Mouse (Mus musculus): ENCODE measurements around the gene Lpcat2b. TPM values are rescaled to one million over a fixed set of nuclear protein-coding genes. Genes with fewer than 3 reads are reported as not detected.
A peak's percentile ranks its signal among the peaks of the same experiment; 100 is the strongest.

Lpcat2b gene
- polyA plus RNA-seq, 1 experiment from 2014 or later, result not detected

- peak within 1 kb of the TSS; percentile 94 for H3K9ac ChIP-seq (ENCODE audit: low read length)
- ATAC-seq (ENCODE audit: low FRiP score, low TSS enrichment) (peak; percentile 97), DNase-seq (ENCODE audit: low spot score) (peak; percentile 97)
- peak within 1 kb of the TSS; percentile 72 for H3K4me2 ChIP-seq (replicated peaks; ENCODE audit: low read depth)
- peak; percentile 46 for TF ChIP-seq EP300 (optimal IDR thresholded peaks at IDR 0.05)
- 0 out of 2 replicates have a peak, but pooled peaks have one; percentile 2 for TF ChIP-seq CTCF (IDR thresholded peaks at IDR 0.05; ENCODE audit: low read depth)
- H3K9me3 ChIP-seq (ENCODE audit: control insufficient read depth, low read length), result no peaks in the 10 kb centered on the region
- no peaks in the 10 kb centered on the region for H3K27me3 ChIP-seq (ENCODE audit: control insufficient read depth, insufficient read depth, low read length)
- no peaks in the 10 kb centered on the region for H3K36me3 ChIP-seq (ENCODE audit: control insufficient read depth, insufficient read depth, low read length)
- peak within 1 kb of the TSS; percentile 82 for H3K4me3 ChIP-seq (ENCODE audit: low read depth, low read length)
- H3K27ac ChIP-seq (replicated peaks), result peak within 1 kb of the TSS; percentile 96
- H3K4me1 ChIP-seq (replicated peaks; ENCODE audit: control insufficient read depth, insufficient read depth), result no peaks in the 10 kb centered on the region
- under 1% methylated on average over 51 of the region's 51 CpGs for WGBS
Measured at GRCm38 (mm10) chr5:107437464-107438281, 6.3 kb downstream of the Lpcat2b start, which contains the start of gene Btbd8. Gene Btbd8 (plus strand): TSS chr5:107437997.

GRCm38 (mm10) chr5:107438353-107438752 is 7.0 kb downstream of the Lpcat2b start:
- no peak for DNase-seq (ENCODE audit: low spot score)
- Histone ChIP-seq H3K27me3 (ENCODE audit: control insufficient read depth, insufficient read depth, low read length) (no peaks in the 10 kb centered on the region), H3K9ac (ENCODE audit: low read length) (peak overlapping the region; percentile 94), H3K36me3 (ENCODE audit: control insufficient read depth, insufficient read depth, low read length) (no peaks in the 10 kb centered on the region), H3K4me2 (replicated peaks; ENCODE audit: low read depth) (peak overlapping the region; percentile 72), H3K27ac (replicated peaks) (peak overlapping the region; percentile 96), H3K9me3 (ENCODE audit: control insufficient read depth, low read length) (no peaks in the 10 kb centered on the region), H3K4me1 (replicated peaks; ENCODE audit: control insufficient read depth, insufficient read depth) (no peaks in the 10 kb centered on the region), H3K4me3 (ENCODE audit: low read depth, low read length) (peak overlapping the region; percentile 82)
- TF ChIP-seq CTCF (IDR thresholded peaks at IDR 0.05; ENCODE audit: low read depth) (no peak), EP300 (optimal IDR thresholded peaks at IDR 0.05) (no peak)
- WGBS, result 13% methylated on average over 7 of the region's 7 CpGs
- ATAC-seq (ENCODE audit: low FRiP score, low TSS enrichment), result no peak

- Histone ChIP-seq H3K36me3 (ENCODE audit: control insufficient read depth, insufficient read depth, low read length) (no peaks in the 10 kb centered on the region), H3K4me1 (replicated peaks; ENCODE audit: control insufficient read depth, insufficient read depth) (no peaks in the 10 kb centered on the region), H3K9me3 (ENCODE audit: control insufficient read depth, low read length) (no peaks in the 10 kb centered on the region), H3K27me3 (ENCODE audit: control insufficient read depth, insufficient read depth, low read length) (no peaks in the 10 kb centered on the region), H3K27ac (replicated peaks) (no peak overlapping the region), H3K4me3 (ENCODE audit: low read depth, low read length) (no peak overlapping the region), H3K9ac (ENCODE audit: low read length) (no peak overlapping the region), H3K4me2 (replicated peaks; ENCODE audit: low read depth) (no peak overlapping the region)
- WGBS, result 79% methylated on average over 5 of the region's 5 CpGs
- TF ChIP-seq CTCF (IDR thresholded peaks at IDR 0.05; ENCODE audit: low read depth), result no peak
- no peak for TF ChIP-seq EP300 (optimal IDR thresholded peaks at IDR 0.05)
- DNase-seq (ENCODE audit: low spot score) (no peak), ATAC-seq (ENCODE audit: low FRiP score, low TSS enrichment) (no peak)
Measured at GRCm38 (mm10) chr5:107441881-107442280, 10.5 kb downstream of the Lpcat2b start.

GRCm38 (mm10) chr5:107444251-107444650 is 12.9 kb downstream of the Lpcat2b start:
- Histone ChIP-seq H3K27me3 (ENCODE audit: control insufficient read depth, insufficient read depth, low read length) (no peaks in the 10 kb centered on the region), H3K4me1 (replicated peaks; ENCODE audit: control insufficient read depth, insufficient read depth) (no peaks in the 10 kb centered on the region), H3K9ac (ENCODE audit: low read length) (no peak overlapping the region), H3K27ac (replicated peaks) (no peak overlapping the region), H3K36me3 (ENCODE audit: control insufficient read depth, insufficient read depth, low read length) (no peaks in the 10 kb centered on the region), H3K4me3 (ENCODE audit: low read depth, low read length) (no peak overlapping the region), H3K4me2 (replicated peaks; ENCODE audit: low read depth) (no peak overlapping the region), H3K9me3 (ENCODE audit: control insufficient read depth, low read length) (no peaks in the 10 kb centered on the region)
- ATAC-seq (ENCODE audit: low FRiP score, low TSS enrichment) (no peak), DNase-seq (ENCODE audit: low spot score) (no peak)
- TF ChIP-seq CTCF (IDR thresholded peaks at IDR 0.05; ENCODE audit: low read depth) (no peak), EP300 (optimal IDR thresholded peaks at IDR 0.05) (no peak)
- 87% methylated on average over 4 of the region's 4 CpGs for WGBS

- no peak overlapping the region for H3K9ac ChIP-seq (ENCODE audit: low read length)
- H3K27ac ChIP-seq (replicated peaks), result no peak overlapping the region
- no peak overlapping the region for H3K4me3 ChIP-seq (ENCODE audit: low read depth, low read length)
- TF ChIP-seq EP300 (optimal IDR thresholded peaks at IDR 0.05) (no peak), CTCF (IDR thresholded peaks at IDR 0.05; ENCODE audit: low read depth) (no peak)
- no peaks in the 10 kb centered on the region for H3K36me3 ChIP-seq (ENCODE audit: control insufficient read depth, insufficient read depth, low read length)
- no peak overlapping the region for H3K4me2 ChIP-seq (replicated peaks; ENCODE audit: low read depth)
- no peaks in the 10 kb centered on the region for H3K4me1 ChIP-seq (replicated peaks; ENCODE audit: control insufficient read depth, insufficient read depth)
- DNase-seq (ENCODE audit: low spot score), result no peak
- H3K27me3 ChIP-seq (ENCODE audit: control insufficient read depth, insufficient read depth, low read length), result no peaks in the 10 kb centered on the region
- ATAC-seq (ENCODE audit: low FRiP score, low TSS enrichment), result no peak
- WGBS, result 79% methylated on average over 4 of the region's 4 CpGs
- H3K9me3 ChIP-seq (ENCODE audit: control insufficient read depth, low read length), result no peaks in the 10 kb centered on the region
Measured at GRCm38 (mm10) chr5:107447977-107448376, 16.6 kb downstream of the Lpcat2b start.

- ATAC-seq (ENCODE audit: low FRiP score, low TSS enrichment), result no peak
- TF ChIP-seq EP300 (optimal IDR thresholded peaks at IDR 0.05), result no peak
- TF ChIP-seq CTCF (IDR thresholded peaks at IDR 0.05; ENCODE audit: low read depth), result no peak
- H3K9me3 ChIP-seq (ENCODE audit: control insufficient read depth, low read length), result no peaks in the 10 kb centered on the region
Measured at GRCm38 (mm10) chr5:107448784-107449183, 17.4 kb downstream of the Lpcat2b start.

More at GRCm38 (mm10) chr5:107448784-107449183, 17.4 kb downstream of the Lpcat2b start:
- H3K4me3 ChIP-seq (ENCODE audit: low read depth, low read length), result no peak overlapping the region
- no peak overlapping the region for H3K9ac ChIP-seq (ENCODE audit: low read length)
- no peak overlapping the region for H3K27ac ChIP-seq (replicated peaks)
- H3K4me1 ChIP-seq (replicated peaks; ENCODE audit: control insufficient read depth, insufficient read depth), result no peaks in the 10 kb centered on the region
- DNase-seq (ENCODE audit: low spot score), result no peak
- H3K4me2 ChIP-seq (replicated peaks; ENCODE audit: low read depth), result no peak overlapping the region
- no peaks in the 10 kb centered on the region for H3K36me3 ChIP-seq (ENCODE audit: control insufficient read depth, insufficient read depth, low read length)
- no peaks in the 10 kb centered on the region for H3K27me3 ChIP-seq (ENCODE audit: control insufficient read depth, insufficient read depth, low read length)
- 86% methylated on average over 4 of the region's 4 CpGs for WGBS

Data from stomach, postnatal 0 days (tissue).